Mouse (Mus musculus) heart, embryonic 14.5 days (tissue): ENCODE measurements around the gene Bcor. TPM values are rescaled to one million over a fixed set of nuclear protein-coding genes. Genes with fewer than 3 reads are reported as not detected.
A peak's percentile ranks its signal among the peaks of the same experiment; 100 is the strongest.

Source experiments
- ATAC-seq: fragments of 200-750 bp; cut with Nextera tagmentation; 2 replicates; pipeline ENCODE4 v1.8.0; 2017; ENCODE audit warnings: low read depth, moderate TSS enrichment; ENCODE audit not compliant: insufficient number of reproducible peaks, insufficient read depth, low FRiP score
- H3K27ac ChIP-seq, 2 experiments: fragments of 200-500 bp in 1 of 2; fragments of 300-500 bp in 1 of 2; sonication (generic) in 1 of 2; replicated peaks in 1 of 2; 2 replicates each; pipeline ENCODE4 v1.5.1; 2012 to 2014; ENCODE audit warnings: low read depth in 2 of 2, low read length in 2 of 2, control low read depth in 1 of 2, mild to moderate bottlenecking in 1 of 2, mixed read lengths in 1 of 2; ENCODE audit not compliant: control insufficient read depth in 1 of 2, insufficient read depth in 1 of 2
- H3K27me3 ChIP-seq: fragments of 300-500 bp; sonication (generic); 2 replicates; pipeline ENCODE4 v1.6.1; 2014; ENCODE audit warnings: mild to moderate bottlenecking, low read length, control low read depth; ENCODE audit not compliant: control insufficient read depth, insufficient read depth
- H3K36me3 ChIP-seq: fragments of 300-500 bp; sonication (generic); 2 replicates; pipeline ENCODE4 v1.6.1; 2014; ENCODE audit warnings: mild to moderate bottlenecking, control low read depth, low read length, mixed read lengths; ENCODE audit not compliant: control insufficient read depth, insufficient read depth
- H3K4me1 ChIP-seq, 2 experiments: fragments of 200-500 bp in 1 of 2; fragments of 300-500 bp in 1 of 2; sonication (generic) in 1 of 2; 2 replicates each; pipeline ENCODE4 v1.6.1; 2012 to 2014; ENCODE audit warnings: low read length in 2 of 2, control low read depth in 1 of 2, mixed read lengths in 1 of 2; ENCODE audit not compliant: control insufficient read depth in 2 of 2, insufficient read depth in 2 of 2
- H3K4me2 ChIP-seq: fragments of 300-500 bp; sonication (generic); 2 replicates; pipeline ENCODE4 v1.6.1; 2014; ENCODE audit warnings: mild to moderate bottlenecking, low read length
- H3K4me3 ChIP-seq, 2 experiments: fragments of 200-500 bp in 1 of 2; fragments of 300-500 bp in 1 of 2; sonication (generic) in 1 of 2; 2 replicates each; pipeline ENCODE4 v1.5.1; 2012 to 2014; ENCODE audit warnings: low read length in 2 of 2, mild to moderate bottlenecking in 2 of 2, control low read depth in 1 of 2, low read depth in 1 of 2, moderate library complexity in 1 of 2; ENCODE audit not compliant: control insufficient read depth in 1 of 2, insufficient read depth in 1 of 2
- H3K9ac ChIP-seq: fragments of 300-500 bp; sonication (generic); 2 replicates; pipeline ENCODE4 v1.6.1; 2014; ENCODE audit warnings: mild to moderate bottlenecking, low read length
- H3K9me3 ChIP-seq: fragments of 300-500 bp; sonication (generic); 2 replicates; pipeline ENCODE4 v1.6.1; 2016; ENCODE audit warnings: low read length, control low read depth; ENCODE audit not compliant: control insufficient read depth
- WGBS: fragments of 180-500 bp; shearing (Covaris S2); extraction: QIAGEN DNeasy Blood & Tissue Kit; methylation state at CpG from one replicate; pipeline ENCODE4 v1.1.7; 2014; 5-methylcytosine and 5-hydroxymethylcytosine counted together
- polyA plus RNA-seq: library from polyadenylated mRNA; unstranded; fragments of >200 nt; fragmentation: Nextera tagmentation; extraction: Ambion mirVana; gene quantifications from 2 replicates; pipeline ENCODE4 v1.2.1, GENCODE M21; 2014

Gene Bcor
- polyA plus RNA-seq, 1 experiment from 2014 or later, result 17.0 TPM

DNA sequence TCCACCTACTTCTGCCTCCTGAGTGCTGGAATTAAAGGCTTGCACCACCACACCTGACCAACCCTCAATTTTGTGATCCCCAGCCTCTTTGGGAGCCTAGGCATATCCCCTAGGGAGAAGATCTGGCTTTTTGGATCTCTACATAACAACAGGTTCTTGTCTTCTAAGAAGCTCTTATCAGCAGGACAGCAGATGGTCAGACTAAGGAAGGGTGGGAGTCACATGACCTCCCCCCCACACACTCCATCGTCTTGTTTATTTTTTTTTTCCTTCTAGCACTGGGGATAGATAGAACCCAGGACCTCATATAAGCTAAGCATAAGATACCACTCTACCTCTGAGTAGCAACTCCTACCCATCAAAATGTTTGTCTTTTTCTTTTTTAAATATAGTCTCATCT, 40.7 kb downstream of the Bcor start:
- Histone ChIP-seq H3K4me3 (no peak overlapping the region), H3K4me1 (peaks cover 13 to 14% of the 10 kb centered on the region in 2 experiments), H3K9me3 (no peaks in the 10 kb centered on the region), H3K27ac (no peak overlapping the region), H3K27me3 (no peaks in the 10 kb centered on the region), H3K9ac (no peak overlapping the region), H3K4me2 (no peak overlapping the region), H3K36me3 (no peaks in the 10 kb centered on the region)
- no peak for ATAC-seq
- WGBS, result 27% methylated on average over 1 of the region's 1 CpGs

GRCm38 (mm10) chrX:12116128-12116527, 44.0 kb downstream of the Bcor start:
- Histone ChIP-seq H3K27me3 (no peaks in the 10 kb centered on the region), H3K4me1 (peaks cover 8 to 12% of the 10 kb centered on the region in 2 experiments; a peak in 3 of 4 replicates), H3K4me3 (peak overlapping the region in 1 of 2 experiments; percentile 6; a peak in 2 of 4 replicates), H3K9ac (peak overlapping the region; percentile 34; the same call in 1 of the 2 replicates), H3K27ac (peak overlapping the region; percentile 56 to 57), H3K4me2 (peak overlapping the region; percentile 42), H3K9me3 (no peaks in the 10 kb centered on the region), H3K36me3 (no peaks in the 10 kb centered on the region)
- 17% methylated on average over 7 of the region's 7 CpGs for WGBS
- no peak; the same call in 1 of the 2 replicates for ATAC-seq

- no peaks in the 10 kb centered on the region for H3K27me3 ChIP-seq
- no peaks in the 10 kb centered on the region for H3K36me3 ChIP-seq
- WGBS, result 61% methylated on average over 4 of the region's 4 CpGs
- no peaks in the 10 kb centered on the region for H3K9me3 ChIP-seq
- peak overlapping the region; percentile 72 to 81 for H3K27ac ChIP-seq
- no peak overlapping the region for H3K4me3 ChIP-seq
- H3K4me2 ChIP-seq, result 0 out of 2 replicates have a peak overlapping the region, but pooled peaks have one; percentile 5
- peaks cover 12 to 19% of the 10 kb centered on the region in 2 experiments; a peak in 3 of 4 replicates for H3K4me1 ChIP-seq
- no peak for ATAC-seq
- H3K9ac ChIP-seq, result no peak overlapping the region
Observed at GRCm38 (mm10) chrX:12112166-12112565, 48.0 kb downstream of the Bcor start.

DNA sequence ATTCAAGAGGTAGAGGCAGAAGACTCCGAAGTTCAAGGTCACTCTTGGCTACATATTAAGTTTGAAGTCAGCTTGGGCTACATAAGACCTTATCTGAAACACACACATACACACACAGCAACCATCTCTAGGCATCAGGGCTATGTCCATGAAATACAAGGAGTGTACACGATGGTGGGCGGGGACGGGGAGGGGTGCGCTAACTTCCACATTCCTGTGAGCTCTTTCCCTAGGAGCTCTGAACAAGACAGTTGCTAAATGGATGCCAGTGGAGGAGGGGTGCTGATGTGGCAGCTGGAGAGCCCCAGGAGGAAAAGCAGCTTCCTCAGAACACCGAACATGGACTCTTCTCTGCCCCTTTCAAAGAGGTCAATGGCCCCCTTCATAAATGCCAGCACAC, 49.6 kb downstream of the Bcor start:
- H3K27ac ChIP-seq, result peak overlapping the region; percentile 39 to 44; a peak in 2 of 4 replicates
- H3K9me3 ChIP-seq, result no peaks in the 10 kb centered on the region
- H3K36me3 ChIP-seq, result no peaks in the 10 kb centered on the region
- no peaks in the 10 kb centered on the region for H3K27me3 ChIP-seq
- 52% methylated on average over 6 of the region's 6 CpGs for WGBS
- no peak overlapping the region for H3K4me2 ChIP-seq
- peaks cover 15 to 21% of the 10 kb centered on the region in 2 experiments; a peak in 3 of 4 replicates for H3K4me1 ChIP-seq
- no peak overlapping the region for H3K9ac ChIP-seq
- ATAC-seq, result no peak
- H3K4me3 ChIP-seq, result no peak overlapping the region

DNA sequence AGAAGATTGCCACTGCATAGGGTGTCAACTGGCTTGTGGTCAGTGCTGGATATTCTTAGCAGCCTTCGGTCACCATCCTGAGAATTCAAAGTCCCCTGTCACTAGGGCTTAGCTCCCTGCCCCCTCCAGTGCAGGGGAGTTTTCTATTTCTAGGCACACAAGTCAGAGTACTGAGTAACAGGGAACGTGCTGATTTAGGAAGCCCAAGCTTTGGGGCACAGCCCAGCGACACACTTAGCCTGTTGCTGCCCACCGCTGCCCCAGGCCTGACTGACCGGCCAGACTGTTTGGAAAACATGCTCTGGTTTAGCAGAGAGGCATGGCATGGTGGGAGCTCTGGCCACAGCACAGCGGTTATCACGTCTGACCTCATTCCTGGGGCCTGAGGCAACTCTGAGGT, 54.8 kb downstream of the Bcor start:
- H3K4me3 ChIP-seq, result no peak overlapping the region
- peak overlapping the region; percentile 44; the same call in 1 of the 2 replicates for H3K9ac ChIP-seq
- H3K27me3 ChIP-seq, result no peaks in the 10 kb centered on the region
- peak; percentile 70 for ATAC-seq
- WGBS, result 38% methylated on average over 7 of the region's 7 CpGs
- H3K4me1 ChIP-seq, result peaks cover 9 to 11% of the 10 kb centered on the region in 2 experiments; a peak in 3 of 4 replicates
- peak overlapping the region; percentile 77 to 90 for H3K27ac ChIP-seq
- peak overlapping the region; percentile 23; the same call in 1 of the 2 replicates for H3K4me2 ChIP-seq
- no peaks in the 10 kb centered on the region for H3K9me3 ChIP-seq
- H3K36me3 ChIP-seq, result no peaks in the 10 kb centered on the region

DNA sequence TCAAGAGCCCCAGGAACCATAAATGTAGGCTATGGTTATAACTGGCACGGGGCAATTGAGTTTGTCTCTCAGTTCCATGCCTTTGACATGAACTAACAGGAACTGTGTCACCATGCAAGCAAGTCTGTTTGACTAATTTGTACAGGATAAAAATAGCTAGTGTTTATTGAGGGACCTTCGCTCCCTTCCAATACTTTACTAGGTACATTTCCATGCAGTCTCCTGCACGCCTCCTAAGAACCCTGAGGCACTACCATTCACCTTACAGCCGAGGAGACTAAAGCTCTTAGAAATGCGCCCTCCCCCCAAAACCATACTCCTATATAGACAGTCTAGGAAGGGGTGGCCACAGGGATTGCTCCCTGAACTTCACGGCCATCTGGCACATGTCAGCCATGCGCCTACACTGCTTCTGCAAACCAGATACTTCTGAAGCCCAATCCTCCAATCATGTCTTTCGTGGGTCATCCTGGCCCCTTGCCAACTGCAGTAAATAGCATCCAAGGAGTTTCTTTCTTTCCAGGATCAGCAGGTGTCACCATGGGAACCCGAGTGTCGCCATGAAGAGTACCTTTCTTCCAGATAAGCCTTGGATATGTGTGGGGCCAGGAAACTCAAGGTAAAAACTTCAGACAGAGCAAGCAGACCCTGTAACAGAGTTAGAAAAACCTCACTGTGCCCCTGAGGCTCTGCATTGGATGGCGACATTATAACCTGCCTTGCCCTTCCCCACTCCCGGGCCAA, 63.2 kb downstream of the Bcor start:
- no peaks in the 10 kb centered on the region for H3K9me3 ChIP-seq

GRCm38 (mm10) chrX:12093371-12093770, 66.8 kb downstream of the Bcor start:
- Histone ChIP-seq H3K36me3 (no peaks in the 10 kb centered on the region), H3K9ac (no peak overlapping the region), H3K9me3 (no peaks in the 10 kb centered on the region), H3K27ac (no peak overlapping the region), H3K4me2 (no peak overlapping the region), H3K4me3 (no peak overlapping the region), H3K4me1 (peaks cover 27 to 36% of the 10 kb centered on the region in 2 experiments), H3K27me3 (peaks cover 20% of the 10 kb centered on the region)
- WGBS, result 77% methylated on average over 4 of the region's 4 CpGs
- ATAC-seq, result no peak

More for the DNA sequence above, 63.2 kb downstream of the Bcor start:
- no peak overlapping the region for H3K9ac ChIP-seq
- ATAC-seq, result no peak
- no peak overlapping the region for H3K4me3 ChIP-seq
- H3K36me3 ChIP-seq, result no peaks in the 10 kb centered on the region
- WGBS, result 49% methylated on average over 12 of the region's 12 CpGs
- peak overlapping the region; percentile 14 to 47; a peak in 2 of 4 replicates for H3K27ac ChIP-seq
- no peaks in the 10 kb centered on the region for H3K27me3 ChIP-seq
- no peak overlapping the region for H3K4me2 ChIP-seq
- peaks cover 12 to 18% of the 10 kb centered on the region in 2 experiments for H3K4me1 ChIP-seq
